Mouse (Mus musculus): ENCODE data around the gene Cyp21a1. TPM values are rescaled to one million over a fixed set of nuclear protein-coding genes. Genes with fewer than 3 reads are reported as not detected.
"Not testable (repeated sequence)": the region's sequence is repeated elsewhere in the genome, so short reads cannot be mapped to it uniquely, and the experiment has no call there.

Gene Cyp21a1
- polyA plus RNA-seq (2015; fragmentation: Nextera tagmentation; extraction: Ambion mirVana): not detected in 2 replicates

- H3K36me3 ChIP-seq; H3K27me3 ChIP-seq (replicated peaks); H3K9ac ChIP-seq; H3K27ac ChIP-seq (replicated peaks); ATAC-seq (ENCODE audit: extremely low read depth, insufficient number of reproducible peaks, low FRiP score, low TSS enrichment); H3K4me3 ChIP-seq; H3K9me3 ChIP-seq; H3K4me1 ChIP-seq; H3K4me2 ChIP-seq: not testable (repeated sequence)
- 66% methylated on average over 5 of the region's 6 CpGs for WGBS
These were observed at the start of gene Cyp21a1 for GRCm38 (mm10) chr17:34804301-34804700. Cyp21a1 (minus strand) TSS chr17:34804561.

DNA sequence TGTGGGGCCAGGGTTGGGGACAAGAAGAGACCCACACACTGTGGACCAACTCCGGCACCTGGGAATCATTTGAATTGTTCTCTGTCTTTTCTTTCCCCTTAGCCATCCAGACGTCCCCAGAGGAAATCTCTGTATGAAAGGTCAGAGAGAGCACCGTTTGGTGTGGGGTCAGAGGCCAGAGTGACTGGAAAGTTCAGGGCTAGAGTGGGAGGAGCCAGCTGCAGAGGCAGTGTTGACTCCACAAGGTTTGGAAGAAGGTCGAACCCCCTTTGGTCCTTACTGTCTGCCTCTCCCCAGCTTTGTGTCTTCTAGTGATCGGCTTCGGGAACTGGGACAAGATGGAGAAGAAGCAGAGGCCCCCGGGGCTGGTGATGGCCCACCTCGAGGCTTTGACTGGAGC, 49.1 kb upstream of the Cyp21a1 start:
- WGBS: 71% methylated on average over 8 of the region's 8 CpGs
- Histone ChIP-seq H3K9me3 (no peaks in the 10 kb centered on the region), H3K9ac (no peak overlapping the region), H3K4me2 (no peak overlapping the region), H3K27ac (replicated peaks) (no peak overlapping the region), H3K4me3 (no peak overlapping the region), H3K36me3 (peaks cover 58% of the 10 kb centered on the region), H3K27me3 (replicated peaks) (no peaks in the 10 kb centered on the region), H3K4me1 (peaks cover 18% of the 10 kb centered on the region)
- ATAC-seq (ENCODE audit: extremely low read depth, insufficient number of reproducible peaks, low FRiP score, low TSS enrichment): no peak

- Histone ChIP-seq H3K4me3 (peak overlapping the region; percentile 97), H3K9ac (peak overlapping the region; percentile 94), H3K9me3 (no peaks in the 10 kb centered on the region), H3K27ac (replicated peaks) (peak overlapping the region; percentile 25; the same call in 1 of the 2 replicates), H3K27me3 (replicated peaks) (no peaks in the 10 kb centered on the region), H3K4me2 (peak overlapping the region; percentile 98), H3K36me3 (peaks cover 62% of the 10 kb centered on the region), H3K4me1 (peaks cover 18% of the 10 kb centered on the region)
- ATAC-seq (ENCODE audit: extremely low read depth, insufficient number of reproducible peaks, low FRiP score, low TSS enrichment): no peak
- 2% methylated on average over 25 of the region's 25 CpGs for WGBS
These were observed 46.3 kb upstream of the Cyp21a1 start for GRCm38 (mm10) chr17:34850517-34851125.

DNA sequence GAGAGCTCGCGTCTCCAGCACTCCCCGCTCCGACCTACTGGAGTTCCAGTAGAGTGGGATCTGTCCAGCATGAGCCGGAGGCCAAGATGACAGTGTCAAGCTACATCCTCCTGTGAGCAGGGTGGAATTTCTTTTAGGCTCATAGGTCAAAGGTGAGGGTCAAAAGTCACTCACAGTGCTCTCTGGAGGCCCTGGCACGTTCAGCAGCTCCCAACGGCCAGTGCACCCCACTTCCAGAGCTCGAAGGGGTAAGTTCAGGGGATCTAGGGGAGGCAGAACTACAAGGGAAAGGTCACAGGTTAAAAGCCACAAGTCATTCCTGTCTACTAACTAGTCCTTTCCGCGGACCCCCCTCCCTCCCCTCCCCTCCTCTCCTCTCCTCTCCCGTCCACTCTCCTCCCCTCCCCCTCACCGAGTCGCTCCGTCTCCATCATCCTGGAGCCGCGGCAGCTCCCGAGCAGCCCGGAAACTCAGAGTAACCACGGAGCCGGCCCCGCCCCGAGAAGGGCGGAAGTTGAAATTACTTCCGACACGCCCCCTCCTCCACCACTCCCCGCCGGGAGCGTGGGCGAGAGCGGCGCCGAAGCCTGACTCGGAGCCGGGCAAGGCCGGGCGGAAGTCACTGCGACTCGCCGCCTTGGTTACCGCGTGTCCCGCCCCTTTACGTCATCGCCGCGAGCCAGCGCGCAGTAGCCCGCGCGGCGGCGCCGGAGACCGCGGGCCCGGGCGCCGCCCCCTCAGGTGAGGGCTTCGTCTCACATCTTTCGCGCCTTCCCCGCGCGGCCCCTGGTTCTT, 45.6 kb upstream of the Cyp21a1 start, which contains the start of the genes Skiv2l and Nelfe:
Skiv2l (minus strand) TSS at position 489 of the 795 bp plus-strand sequence.
Nelfe (plus strand) TSS at position 670 of the 795 bp plus-strand sequence.
- Histone ChIP-seq H3K9ac (peak within 1 kb of the TSS; percentile 94), H3K27me3 (replicated peaks) (no peaks in the 10 kb centered on the region), H3K36me3 (peaks cover 63% of the 10 kb centered on the region), H3K4me3 (peak within 1 kb of the TSS; percentile 97), H3K4me2 (peak within 1 kb of the TSS; percentile 98), H3K9me3 (no peaks in the 10 kb centered on the region), H3K27ac (replicated peaks) (peak within 1 kb of the TSS; percentile 25; the same call in 1 of the 2 replicates), H3K4me1 (peaks cover 18% of the 10 kb centered on the region)
- peak; percentile 97 for ATAC-seq (ENCODE audit: extremely low read depth, insufficient number of reproducible peaks, low FRiP score, low TSS enrichment)
- under 1% methylated on average over 57 of the region's 65 CpGs for WGBS

GRCm38 (mm10) chr17:34847615-34848014, 43.3 kb upstream of the Cyp21a1 start:
- Histone ChIP-seq H3K9ac (no peak overlapping the region), H3K27ac (replicated peaks) (no peak overlapping the region), H3K4me2 (no peak overlapping the region), H3K27me3 (replicated peaks) (no peaks in the 10 kb centered on the region), H3K4me1 (peaks cover 18% of the 10 kb centered on the region), H3K4me3 (no peak overlapping the region), H3K9me3 (no peaks in the 10 kb centered on the region), H3K36me3 (peaks cover 63% of the 10 kb centered on the region)
- ATAC-seq (ENCODE audit: extremely low read depth, insufficient number of reproducible peaks, low FRiP score, low TSS enrichment): no peak
- 84% methylated on average over 7 of the region's 7 CpGs for WGBS

- Histone ChIP-seq H3K4me1 (peaks cover 18% of the 10 kb centered on the region), H3K27ac (replicated peaks) (no peak overlapping the region), H3K4me2 (no peak overlapping the region), H3K4me3 (no peak overlapping the region), H3K36me3 (peaks cover 63% of the 10 kb centered on the region), H3K9ac (0 out of 2 replicates have a peak overlapping the region, but pooled peaks have one; percentile 7), H3K27me3 (replicated peaks) (no peaks in the 10 kb centered on the region), H3K9me3 (no peaks in the 10 kb centered on the region)
- ATAC-seq (ENCODE audit: extremely low read depth, insufficient number of reproducible peaks, low FRiP score, low TSS enrichment): no peak
- 82% methylated on average over 6 of the region's 6 CpGs for WGBS
These were observed 42.8 kb upstream of the Cyp21a1 start for GRCm38 (mm10) chr17:34847192-34847591.

GRCm38 (mm10) chr17:34844884-34845283, 40.5 kb upstream of the Cyp21a1 start:
- peaks cover 84% of the 10 kb centered on the region for H3K36me3 ChIP-seq
- no peak for ATAC-seq (ENCODE audit: extremely low read depth, insufficient number of reproducible peaks, low FRiP score, low TSS enrichment)
- no peak overlapping the region for H3K4me3 ChIP-seq
- H3K9me3 ChIP-seq: no peaks in the 10 kb centered on the region
- 90% methylated on average over 13 of the region's 13 CpGs for WGBS
- H3K27me3 ChIP-seq (replicated peaks): no peaks in the 10 kb centered on the region
- H3K4me1 ChIP-seq: peaks cover 7% of the 10 kb centered on the region
- no peak overlapping the region for H3K27ac ChIP-seq (replicated peaks)
- H3K9ac ChIP-seq: no peak overlapping the region
- H3K4me2 ChIP-seq: no peak overlapping the region

DNA sequence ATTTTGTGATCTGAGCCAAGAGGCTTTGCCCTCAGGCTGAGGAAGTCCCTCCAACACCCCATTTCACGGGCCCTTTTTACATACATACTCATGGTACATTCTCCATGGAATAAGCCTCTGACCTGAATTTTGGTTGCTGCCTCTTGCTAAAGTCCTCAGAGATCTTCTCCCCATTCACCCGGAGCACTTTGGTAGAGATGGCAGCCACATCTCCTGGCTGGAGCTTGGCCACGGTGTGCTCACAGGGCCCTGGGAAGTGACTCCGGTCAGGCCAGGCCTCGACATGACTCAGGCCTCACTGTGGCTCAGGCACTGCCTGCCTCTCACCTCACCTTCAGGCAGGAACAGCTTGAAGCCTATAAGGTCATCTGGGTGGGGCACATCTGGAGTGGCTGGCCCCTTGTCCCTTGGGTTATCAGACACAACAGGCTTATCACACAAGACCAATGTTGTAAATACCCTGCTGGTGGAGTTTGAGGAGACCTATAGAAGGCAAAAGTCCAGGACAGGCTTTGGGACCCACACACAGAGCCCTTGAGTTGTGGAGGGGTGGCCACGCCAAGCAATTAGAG, 36.5 kb upstream of the Cyp21a1 start:
- Histone ChIP-seq H3K4me1 (peaks cover 22% of the 10 kb centered on the region), H3K9ac (no peak overlapping the region), H3K4me2 (peak overlapping the region; percentile 9; the same call in 1 of the 2 replicates), H3K9me3 (no peaks in the 10 kb centered on the region), H3K27me3 (replicated peaks) (no peaks in the 10 kb centered on the region), H3K36me3 (peaks cover 74% of the 10 kb centered on the region), H3K27ac (replicated peaks) (no peak overlapping the region), H3K4me3 (no peak overlapping the region)
- WGBS: 74% methylated on average over 6 of the region's 6 CpGs
- no peak for ATAC-seq (ENCODE audit: extremely low read depth, insufficient number of reproducible peaks, low FRiP score, low TSS enrichment)

- Histone ChIP-seq H3K4me3 (no peak overlapping the region), H3K27me3 (replicated peaks) (no peaks in the 10 kb centered on the region), H3K9ac (no peak overlapping the region), H3K36me3 (peaks cover 66% of the 10 kb centered on the region), H3K27ac (replicated peaks) (no peak overlapping the region), H3K9me3 (no peaks in the 10 kb centered on the region), H3K4me2 (peak overlapping the region; percentile 20; the same call in 1 of the 2 replicates), H3K4me1 (peaks cover 26% of the 10 kb centered on the region)
- 81% methylated on average over 7 of the region's 7 CpGs for WGBS
- no peak for ATAC-seq (ENCODE audit: extremely low read depth, insufficient number of reproducible peaks, low FRiP score, low TSS enrichment)
These were observed 34.4 kb upstream of the Cyp21a1 start for GRCm38 (mm10) chr17:34838785-34839184.

DNA sequence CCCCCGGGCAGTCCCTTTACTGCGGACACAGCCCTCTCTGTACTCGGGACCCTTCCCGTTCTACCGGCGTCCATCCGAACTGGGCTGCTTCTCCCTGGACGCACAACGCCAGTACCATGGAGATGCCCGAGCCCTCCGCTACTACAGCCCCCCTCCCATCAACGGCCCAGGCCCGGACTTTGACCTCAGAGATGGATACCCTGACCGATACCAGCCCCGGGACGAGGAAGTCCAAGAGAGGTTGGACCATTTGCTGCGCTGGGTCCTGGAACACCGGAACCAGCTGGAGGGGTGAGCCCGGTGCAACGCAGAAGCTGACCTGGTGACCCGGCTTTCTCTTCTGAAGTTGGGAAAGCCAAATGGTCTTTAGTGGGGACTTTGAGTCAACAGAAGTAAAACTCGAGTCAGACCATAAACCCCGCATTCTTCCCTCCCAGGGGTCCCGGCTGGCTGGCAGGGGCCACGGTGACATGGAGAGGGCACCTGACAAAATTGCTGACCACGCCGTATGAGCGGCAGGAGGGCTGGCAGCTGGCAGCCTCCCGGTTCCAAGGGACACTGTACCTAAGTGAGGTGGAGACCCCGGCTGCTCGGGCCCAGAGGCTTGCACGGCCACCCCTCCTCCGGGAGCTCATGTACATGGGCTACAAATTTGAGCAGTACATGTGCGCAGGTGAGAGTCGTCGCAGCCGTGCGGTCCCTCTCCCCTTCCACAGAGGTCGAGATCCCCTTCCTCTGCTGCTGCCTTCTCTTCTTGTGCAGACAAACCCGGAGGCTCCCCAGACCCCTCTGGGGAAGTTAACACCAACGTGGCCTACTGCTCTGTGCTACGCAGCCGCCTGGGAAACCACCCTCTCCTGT, 33.3 kb upstream of the Cyp21a1 start:
- WGBS: 36% methylated on average over 43 of the region's 43 CpGs
- Histone ChIP-seq H3K9me3 (no peaks in the 10 kb centered on the region), H3K4me2 (peak overlapping the region; percentile 99), H3K36me3 (peaks cover 65% of the 10 kb centered on the region), H3K27me3 (replicated peaks) (no peaks in the 10 kb centered on the region), H3K27ac (replicated peaks) (peak overlapping the region; percentile 69; the same call in 1 of the 2 replicates), H3K4me3 (peak overlapping the region; percentile 91), H3K9ac (peak overlapping the region; percentile 89), H3K4me1 (peaks cover 26% of the 10 kb centered on the region)
- no peak for ATAC-seq (ENCODE audit: extremely low read depth, insufficient number of reproducible peaks, low FRiP score, low TSS enrichment)
